Mouse (Mus musculus) G1E-ER4 (cell line): ENCODE results near the gene Krtap5-3. TPM values are rescaled to one million over a fixed set of nuclear protein-coding genes. Genes with fewer than 3 reads are reported as not detected.

Experiments used
- GATA1 ChIP-seq: IDR thresholded peaks from one replicate; pipeline ENCODE4 v1.8.0; 2012; ENCODE audit warnings: low read length, inconsistent platforms
- polyA plus RNA-seq: library from polyadenylated mRNA; stranded (reverse); fragments of >175 nt; gene quantifications from 2 replicates; pipeline ENCODE4 v1.2.3, GENCODE M21; 2012

The Krtap5-3 gene
- polyA plus RNA-seq, 1 experiment, result not detected

DNA sequence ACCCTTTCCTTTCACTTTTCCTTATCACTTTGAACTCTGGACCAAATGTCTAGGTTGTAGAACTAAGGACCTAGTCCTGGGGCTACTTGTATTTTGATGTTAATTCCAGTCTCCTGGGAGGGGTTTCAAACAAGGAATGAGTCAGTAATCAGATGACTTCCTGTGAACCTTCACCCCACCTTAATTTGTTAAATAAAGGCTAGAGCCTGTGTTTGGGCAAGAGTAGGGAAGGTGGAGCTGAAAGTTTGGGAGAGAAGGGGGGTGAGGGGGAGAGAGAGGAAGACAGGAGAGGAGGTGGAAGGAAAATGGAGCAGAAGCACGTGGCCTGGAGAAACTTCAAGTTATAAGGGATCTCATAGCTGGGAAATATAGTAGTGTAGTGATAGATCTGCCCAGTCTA is 30.4 kb downstream of the Krtap5-3 start:
- TF ChIP-seq GATA1, result no peak

DNA sequence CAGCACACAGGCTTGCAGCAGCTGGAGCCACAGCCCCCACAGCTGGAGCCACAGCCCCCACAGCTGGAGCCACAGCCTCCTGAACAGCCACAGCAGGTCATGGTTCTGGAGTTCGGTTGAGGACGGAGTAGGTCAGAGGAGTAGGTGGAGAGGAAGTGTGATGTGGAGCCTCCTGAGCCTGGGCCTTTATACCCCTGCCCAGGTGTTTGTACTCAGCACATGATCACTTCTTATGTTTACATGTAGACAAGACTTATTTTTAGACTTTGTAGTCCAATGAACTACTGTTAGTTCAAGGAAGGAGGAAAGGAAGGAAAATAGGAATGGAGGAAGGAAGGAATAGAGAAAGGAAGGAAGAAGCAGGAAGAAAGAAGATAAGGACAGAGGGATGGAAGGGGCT is 39.8 kb downstream of the Krtap5-3 start, which contains the start of gene Gm40460:
TSS of gene Gm40460 (minus strand) at position 101 of the 400 bp plus-strand sequence.
- no peak for TF ChIP-seq GATA1

DNA sequence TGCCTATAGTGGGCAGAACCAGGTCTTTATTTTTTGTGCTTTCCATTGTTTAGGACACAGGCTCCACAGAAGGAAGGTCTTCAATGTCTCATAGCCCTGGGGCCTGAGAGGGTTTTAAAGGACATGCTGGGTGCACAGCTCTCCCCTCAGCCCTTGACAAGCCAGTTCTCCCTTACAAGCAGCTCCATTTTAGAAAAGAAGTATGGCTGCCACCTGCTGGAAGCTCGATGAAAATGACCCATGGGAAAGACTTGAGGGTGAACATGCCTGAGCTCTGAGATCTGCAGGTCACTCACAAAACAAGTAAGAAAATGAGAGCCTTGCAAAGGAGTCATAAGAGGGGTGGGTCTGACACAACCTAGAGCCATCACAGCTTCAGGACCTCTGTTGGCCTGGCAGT is 48.7 kb downstream of the Krtap5-3 start:
- TF ChIP-seq GATA1, result no peak

Other genes with a start within 250 kb of the Krtap5-3 start
- 38.6 and 39.4 TPM in 2 replicates for gene Mob2, start 140.3 kb upstream of the Krtap5-3 start, polyA plus RNA-seq
- gene Dusp8, start 105.5 kb upstream of the Krtap5-3 start, polyA plus RNA-seq, result 0.24 and 0.28 TPM in 2 replicates
- gene Gm45618, start 80.6 kb upstream of the Krtap5-3 start, polyA plus RNA-seq, result not detected in 2 replicates
- not detected in 2 replicates for gene Gm39115, start 65.3 kb upstream of the Krtap5-3 start, polyA plus RNA-seq
- gene Gm45337, start 56.8 kb upstream of the Krtap5-3 start, polyA plus RNA-seq, result not detected in 2 replicates
- not detected in 2 replicates for gene Gm29735, start 44.3 kb upstream of the Krtap5-3 start, polyA plus RNA-seq
- gene Gm4553, start 35.6 kb upstream of the Krtap5-3 start, polyA plus RNA-seq, result not detected in 2 replicates
- gene Krtap5-2, start 25.4 kb upstream of the Krtap5-3 start, polyA plus RNA-seq, result not detected in 2 replicates
- not detected in 2 replicates for gene Gm10153, start 11.0 kb upstream of the Krtap5-3 start, polyA plus RNA-seq
- not detected in 2 replicates for gene Gm7579, start 10.5 kb downstream of the Krtap5-3 start, polyA plus RNA-seq
- gene Krtap5-5, start 28.6 kb downstream of the Krtap5-3 start, polyA plus RNA-seq, result not detected in 2 replicates
- not detected in 2 replicates for gene Gm40460, start 39.7 kb downstream of the Krtap5-3 start, polyA plus RNA-seq
- gene Gm2431, start 57.0 kb downstream of the Krtap5-3 start, polyA plus RNA-seq, result not detected in 2 replicates
- gene Gm4559, start 73.0 kb downstream of the Krtap5-3 start, polyA plus RNA-seq, result not detected in 2 replicates
- not detected in 2 replicates for gene Krtap5-1, start 95.8 kb downstream of the Krtap5-3 start, polyA plus RNA-seq
- gene Krtap5-4, start 102.2 kb downstream of the Krtap5-3 start, polyA plus RNA-seq, result not detected in 2 replicates
- gene Ifitm10, start 172.4 kb downstream of the Krtap5-3 start, polyA plus RNA-seq, result 0.06 TPM in 1 of 2 replicates, not detected in the other
- 24.2 and 26.1 TPM in 2 replicates for gene Gm49369, start 181.3 kb downstream of the Krtap5-3 start, polyA plus RNA-seq
- 33.0 and 46.6 TPM in 2 replicates for gene Ctsd, start 186.7 kb downstream of the Krtap5-3 start, polyA plus RNA-seq
- gene Syt8, start 233.5 kb downstream of the Krtap5-3 start, polyA plus RNA-seq, result not detected in 2 replicates
- gene Tnni2, start 240.4 kb downstream of the Krtap5-3 start, polyA plus RNA-seq, result not detected in 2 replicates